Mouse (Mus musculus): ENCODE data around the gene Hspa14. TPM values are rescaled to one million over a fixed set of nuclear protein-coding genes. Genes with fewer than 3 reads are reported as not detected.

The Hspa14 gene
- polyA plus RNA-seq, 1 experiment from 2014 or later: 113 TPM

- H3K36me3 ChIP-seq (ENCODE audit: control insufficient read depth, insufficient read depth, low read length): peaks cover 3% of the 10 kb centered on the region
These were observed 59.5 kb downstream of the Hspa14 start for GRCm38 (mm10) chr2:3453096-3453495.

GRCm38 (mm10) chr2:3449431-3449830, 63.2 kb downstream of the Hspa14 start:
- no peaks in the 10 kb centered on the region; the same call in 1 of the 2 replicates for H3K36me3 ChIP-seq (ENCODE audit: control insufficient read depth, insufficient read depth, low read length)
- no peak overlapping the region for H3K9ac ChIP-seq (ENCODE audit: low read length)
- no peaks in the 10 kb centered on the region for H3K27me3 ChIP-seq (ENCODE audit: control insufficient read depth, insufficient read depth, low read length)
- ATAC-seq (ENCODE audit: insufficient read depth, low FRiP score, low TSS enrichment): no peak
- no peak overlapping the region for H3K4me2 ChIP-seq (ENCODE audit: low read depth)
- 76% methylated on average over 2 of the region's 2 CpGs for WGBS
- no peak overlapping the region for H3K27ac ChIP-seq (ENCODE audit: low read depth, low read length)
- H3K9me3 ChIP-seq (ENCODE audit: control insufficient read depth, low read length): no peaks in the 10 kb centered on the region
- no peak overlapping the region for H3K4me3 ChIP-seq (ENCODE audit: low read depth, low read length)
- DNase-seq (ENCODE audit: low spot score): no peak
- no peaks in the 10 kb centered on the region for H3K4me1 ChIP-seq (ENCODE audit: control insufficient read depth, insufficient read depth, low read length)

More at GRCm38 (mm10) chr2:3453096-3453495, 59.5 kb downstream of the Hspa14 start:
- ATAC-seq (ENCODE audit: insufficient read depth, low FRiP score, low TSS enrichment) (no peak), DNase-seq (ENCODE audit: low spot score) (no peak)
- Histone ChIP-seq H3K9me3 (ENCODE audit: control insufficient read depth, low read length) (no peaks in the 10 kb centered on the region), H3K9ac (ENCODE audit: low read length) (no peak overlapping the region), H3K27me3 (ENCODE audit: control insufficient read depth, insufficient read depth, low read length) (no peaks in the 10 kb centered on the region), H3K4me2 (ENCODE audit: low read depth) (no peak overlapping the region), H3K4me3 (ENCODE audit: low read depth, low read length) (no peak overlapping the region), H3K4me1 (ENCODE audit: control insufficient read depth, insufficient read depth, low read length) (no peaks in the 10 kb centered on the region), H3K27ac (ENCODE audit: low read depth, low read length) (no peak overlapping the region)
- WGBS: 89% methylated on average over 3 of the region's 3 CpGs

- Histone ChIP-seq H3K27me3 (ENCODE audit: control insufficient read depth, insufficient read depth, low read length) (no peaks in the 10 kb centered on the region), H3K27ac (ENCODE audit: low read depth, low read length) (no peak overlapping the region), H3K9ac (ENCODE audit: low read length) (no peak overlapping the region), H3K4me2 (ENCODE audit: low read depth) (no peak overlapping the region), H3K36me3 (ENCODE audit: control insufficient read depth, insufficient read depth, low read length) (no peaks in the 10 kb centered on the region), H3K4me3 (ENCODE audit: low read depth, low read length) (no peak overlapping the region), H3K4me1 (ENCODE audit: control insufficient read depth, insufficient read depth, low read length) (no peaks in the 10 kb centered on the region), H3K9me3 (ENCODE audit: control insufficient read depth, low read length) (no peaks in the 10 kb centered on the region)
- ATAC-seq (ENCODE audit: insufficient read depth, low FRiP score, low TSS enrichment): no peak
- DNase-seq (ENCODE audit: low spot score): no peak
- 79% methylated on average over 4 of the region's 4 CpGs for WGBS
These were observed 66.6 kb downstream of the Hspa14 start for GRCm38 (mm10) chr2:3445984-3446383.

GRCm38 (mm10) chr2:3444206-3444605, 68.4 kb downstream of the Hspa14 start:
- 87% methylated on average over 7 of the region's 7 CpGs for WGBS
- H3K4me2 ChIP-seq (ENCODE audit: low read depth): no peak overlapping the region
- H3K9me3 ChIP-seq (ENCODE audit: control insufficient read depth, low read length): no peaks in the 10 kb centered on the region
- DNase-seq (ENCODE audit: low spot score): no peak
- H3K36me3 ChIP-seq (ENCODE audit: control insufficient read depth, insufficient read depth, low read length): no peaks in the 10 kb centered on the region
- H3K27me3 ChIP-seq (ENCODE audit: control insufficient read depth, insufficient read depth, low read length): no peaks in the 10 kb centered on the region
- H3K27ac ChIP-seq (ENCODE audit: low read depth, low read length): no peak overlapping the region
- no peak overlapping the region for H3K9ac ChIP-seq (ENCODE audit: low read length)
- ATAC-seq (ENCODE audit: insufficient read depth, low FRiP score, low TSS enrichment): no peak
- no peaks in the 10 kb centered on the region for H3K4me1 ChIP-seq (ENCODE audit: control insufficient read depth, insufficient read depth, low read length)
- no peak overlapping the region for H3K4me3 ChIP-seq (ENCODE audit: low read depth, low read length)

Other genes with a start within 250 kb of the Hspa14 start
- 53.4 and 56.0 TPM in 2 replicates for gene Nmt2, start 228.6 kb downstream of the Hspa14 start, polyA plus RNA-seq (2014; fragmentation: Nextera tagmentation; extraction: Ambion mirVana)
- gene Rpp38, start 180.2 kb downstream of the Hspa14 start, polyA plus RNA-seq (2014; fragmentation: Nextera tagmentation; extraction: Ambion mirVana): 16.8 and 20.3 TPM in 2 replicates
- gene Acbd7, start 176.6 kb downstream of the Hspa14 start, polyA plus RNA-seq (2014; fragmentation: Nextera tagmentation; extraction: Ambion mirVana): 1.7 TPM in 1 of 2 replicates, not detected in the other
- gene Olah, start 115.6 kb downstream of the Hspa14 start, polyA plus RNA-seq (2014; fragmentation: Nextera tagmentation; extraction: Ambion mirVana): not detected in 2 replicates
- gene Meig1, start 90.2 kb downstream of the Hspa14 start, polyA plus RNA-seq (2014; fragmentation: Nextera tagmentation; extraction: Ambion mirVana): not detected in 2 replicates
- 6.2 and 7.7 TPM in 2 replicates for gene Dclre1c, start 88.7 kb downstream of the Hspa14 start, polyA plus RNA-seq (2014; fragmentation: Nextera tagmentation; extraction: Ambion mirVana)
- gene Suv39h2, start 37.8 kb downstream of the Hspa14 start, polyA plus RNA-seq (2014; fragmentation: Nextera tagmentation; extraction: Ambion mirVana): 40.7 and 41.5 TPM in 2 replicates
- 8.3 and 10.4 TPM in 2 replicates for gene Gm45902, start within 50 bp of the Hspa14 start, polyA plus RNA-seq (2014; fragmentation: Nextera tagmentation; extraction: Ambion mirVana)
- gene Cdnf, start 216 bp upstream of the Hspa14 start, polyA plus RNA-seq (2014; fragmentation: Nextera tagmentation; extraction: Ambion mirVana): not detected in 2 replicates
- 64.4 TPM in 2 replicates for gene Fam107b, start 57.7 kb upstream of the Hspa14 start, polyA plus RNA-seq (2014; fragmentation: Nextera tagmentation; extraction: Ambion mirVana)

Data from neural tube, embryonic 11.5 days (tissue).